Mouse (Mus musculus) megakaryocyte, embryonic 14.5 days (primary cell): ENCODE measurements around the gene Thy1. TPM values are rescaled to one million over a fixed set of nuclear protein-coding genes. Genes with fewer than 3 reads are reported as not detected.

Source experiments
- H3K27me3 ChIP-seq: replicated peaks from 2 replicates; pipeline ENCODE3; 2012; ENCODE audit warnings: inconsistent platforms
- H3K36me3 ChIP-seq: replicated peaks from 2 replicates; pipeline ENCODE3; 2012; ENCODE audit warnings: low read length, inconsistent platforms, mixed read lengths
- H3K4me1 ChIP-seq: 2 replicates; pipeline ENCODE4 v1.6.1; 2012; ENCODE audit warnings: inconsistent platforms
- H3K4me3 ChIP-seq: replicated peaks from 2 replicates; pipeline ENCODE3; 2012; ENCODE audit warnings: moderate library complexity, mild to moderate bottlenecking, inconsistent platforms
- H3K9me3 ChIP-seq: 2 replicates; pipeline ENCODE4 v1.6.1; 2012; ENCODE audit warnings: inconsistent platforms
- FLI1 ChIP-seq: IDR thresholded peaks from 2 replicates; pipeline ENCODE4 v1.6.1; 2012; ENCODE audit warnings: low read length, inconsistent platforms, mixed read lengths
- GATA1 ChIP-seq: IDR thresholded peaks from 3 replicates; pipeline ENCODE4 v1.6.1; 2012; ENCODE audit warnings: mixed read lengths, low read length, inconsistent platforms, borderline replicate concordance
- polyA plus RNA-seq: library from polyadenylated mRNA; stranded (reverse); fragments of >175 nt; gene quantifications from 2 replicates; pipeline ENCODE4 v1.2.3, GENCODE M21; 2012; ENCODE audit warnings: low replicate concordance; ENCODE audit not compliant: insufficient read depth

Thy1 gene
- polyA plus RNA-seq, 1 experiment: 0.17 TPM

GRCm38 (mm10) chr9:44079997-44080780 lies 37.0 kb downstream of the Thy1 start:
- no peaks in the 10 kb centered on the region for H3K36me3 ChIP-seq
- no peaks in the 10 kb centered on the region for H3K9me3 ChIP-seq
- peaks cover 88% of the 10 kb centered on the region for H3K27me3 ChIP-seq
- H3K4me1 ChIP-seq: peaks cover 57% of the 10 kb centered on the region
- H3K4me3 ChIP-seq: no peak overlapping the region
- TF ChIP-seq FLI1 (no peak), GATA1 (no peak)

- H3K9me3 ChIP-seq: no peaks in the 10 kb centered on the region
- no peaks in the 10 kb centered on the region for H3K36me3 ChIP-seq
- peaks cover 88% of the 10 kb centered on the region for H3K27me3 ChIP-seq
- H3K4me3 ChIP-seq: no peak overlapping the region
- peaks cover 64% of the 10 kb centered on the region for H3K4me1 ChIP-seq
- no peak for TF ChIP-seq FLI1
- no peak for TF ChIP-seq GATA1
Measured at GRCm38 (mm10) chr9:44080953-44081352, 37.8 kb downstream of the Thy1 start.

GRCm38 (mm10) chr9:44081581-44081980 lies 38.4 kb downstream of the Thy1 start:
- Histone ChIP-seq H3K27me3 (peaks cover 86% of the 10 kb centered on the region), H3K36me3 (no peaks in the 10 kb centered on the region), H3K4me3 (no peak overlapping the region), H3K4me1 (peaks cover 68% of the 10 kb centered on the region), H3K9me3 (no peaks in the 10 kb centered on the region)
- no peak for TF ChIP-seq GATA1
- TF ChIP-seq FLI1: no peak

GRCm38 (mm10) chr9:44082266-44082665 lies 39.1 kb downstream of the Thy1 start:
- Histone ChIP-seq H3K4me3 (no peak overlapping the region), H3K9me3 (no peaks in the 10 kb centered on the region), H3K36me3 (no peaks in the 10 kb centered on the region), H3K27me3 (peaks cover 82% of the 10 kb centered on the region), H3K4me1 (peaks cover 69% of the 10 kb centered on the region)
- TF ChIP-seq FLI1: no peak
- no peak for TF ChIP-seq GATA1

GRCm38 (mm10) chr9:44083392-44084121 lies 40.4 kb downstream of the Thy1 start:
- Histone ChIP-seq H3K4me1 (peaks cover 76% of the 10 kb centered on the region), H3K4me3 (peak overlapping the region; percentile 83), H3K9me3 (no peaks in the 10 kb centered on the region), H3K36me3 (no peaks in the 10 kb centered on the region), H3K27me3 (peaks cover 71% of the 10 kb centered on the region)
- TF ChIP-seq FLI1 (no peak), GATA1 (no peak)

- peaks cover 64% of the 10 kb centered on the region for H3K27me3 ChIP-seq
- H3K36me3 ChIP-seq: no peaks in the 10 kb centered on the region
- H3K4me3 ChIP-seq: peak overlapping the region; percentile 93
- no peaks in the 10 kb centered on the region for H3K9me3 ChIP-seq
- no peak for TF ChIP-seq GATA1
- no peak for TF ChIP-seq FLI1
- peaks cover 76% of the 10 kb centered on the region for H3K4me1 ChIP-seq
Measured at GRCm38 (mm10) chr9:44084236-44084635, 41.1 kb downstream of the Thy1 start.

- Histone ChIP-seq H3K4me1 (peaks cover 76% of the 10 kb centered on the region), H3K4me3 (peak overlapping the region; percentile 93), H3K9me3 (no peaks in the 10 kb centered on the region), H3K36me3 (no peaks in the 10 kb centered on the region), H3K27me3 (peaks cover 59% of the 10 kb centered on the region)
- TF ChIP-seq GATA1: no peak
- TF ChIP-seq FLI1: no peak
Measured at GRCm38 (mm10) chr9:44084659-44085229, 41.6 kb downstream of the Thy1 start.

- Histone ChIP-seq H3K9me3 (no peaks in the 10 kb centered on the region), H3K4me3 (peak overlapping the region; percentile 93), H3K27me3 (peaks cover 55% of the 10 kb centered on the region), H3K36me3 (no peaks in the 10 kb centered on the region), H3K4me1 (peaks cover 78% of the 10 kb centered on the region)
- no peak for TF ChIP-seq GATA1
- TF ChIP-seq FLI1: no peak
Measured at GRCm38 (mm10) chr9:44085276-44085675, 42.1 kb downstream of the Thy1 start.

GRCm38 (mm10) chr9:44085741-44086665 lies 42.8 kb downstream of the Thy1 start:
- Histone ChIP-seq H3K4me1 (peaks cover 76% of the 10 kb centered on the region), H3K4me3 (peak overlapping the region; percentile 93), H3K27me3 (peaks cover 48% of the 10 kb centered on the region), H3K36me3 (peaks cover 4% of the 10 kb centered on the region), H3K9me3 (no peaks in the 10 kb centered on the region)
- TF ChIP-seq FLI1 (no peak), GATA1 (no peak)
